Mouse (Mus musculus): ENCODE results near the gene Ino80e.

DNA sequence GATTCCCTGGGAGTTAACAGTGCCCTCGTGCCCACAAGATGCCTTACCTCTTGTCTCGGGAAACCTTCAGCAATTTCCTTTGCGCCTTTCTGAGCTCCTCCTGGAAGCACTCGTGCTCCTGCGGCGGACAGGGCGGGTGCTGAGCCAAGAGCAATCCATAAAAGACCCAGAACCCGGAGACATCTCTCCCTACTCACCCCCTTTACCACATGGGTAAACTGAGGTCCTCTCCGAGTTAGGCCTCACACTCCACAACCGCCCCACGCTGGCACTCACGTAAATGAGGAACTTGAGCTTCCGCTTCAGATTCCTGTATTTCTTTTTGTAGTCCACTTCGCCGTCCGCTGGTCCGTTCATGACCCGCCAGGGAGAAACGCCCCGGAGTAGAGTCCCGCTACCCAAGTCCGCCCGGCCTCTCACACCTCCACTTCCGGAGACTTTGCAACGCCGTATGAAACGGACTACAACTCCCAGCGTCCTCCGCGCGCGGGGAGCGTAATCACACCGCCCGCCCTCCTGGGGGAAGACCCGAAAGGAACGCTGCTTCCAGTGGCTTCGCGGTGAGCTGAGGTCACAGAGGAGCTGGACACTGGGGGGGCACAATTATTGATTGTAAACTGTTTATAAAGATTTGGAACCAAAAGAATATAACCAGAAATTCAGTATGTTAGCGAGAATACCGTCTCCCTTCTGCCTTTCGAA, 597 bp downstream of the Ino80e start, which contains the start of gene Hirip3:
- no peak for TF ChIP-seq ZKSCAN1 (IDR thresholded peaks at IDR 0.05; ENCODE audit: borderline replicate concordance, low read depth, low read length)
- no peak for TF ChIP-seq CTCF (conservative IDR thresholded peaks at IDR 0.05 in 1 of 2, IDR thresholded peaks at IDR 0.05 in 1 of 2; ENCODE audit: low read depth in 2 of 2, low read length in 2 of 2)
- TF ChIP-seq USF1 (IDR thresholded peaks at IDR 0.05; ENCODE audit: low read depth, low read length): no peak
- TF ChIP-seq EP300 (IDR thresholded peaks at IDR 0.05; ENCODE audit: low read length): no peak
- TF ChIP-seq POLR2A (IDR thresholded peaks at IDR 0.05; ENCODE audit: low read depth, low read length): peak; percentile 84
- TF ChIP-seq IRF4 (IDR thresholded peaks at IDR 0.05; ENCODE audit: low read depth, low read length): peak; percentile 61
- peak; percentile 63; the same call in 1 of the 2 replicates for TF ChIP-seq TCF12 (IDR thresholded peaks at IDR 0.05; ENCODE audit: low read depth, low read length)
- TF ChIP-seq NRF1 (IDR thresholded peaks at IDR 0.05; ENCODE audit: low read depth, low read length): no peak
- peak; percentile 37; the same call in 1 of the 2 replicates for TF ChIP-seq GABPA (IDR thresholded peaks at IDR 0.05; ENCODE audit: insufficient replicate concordance, low read depth, low read length)
- 0 out of 2 replicates have a peak, but pooled peaks have one; percentile 37 for TF ChIP-seq MAFK (IDR thresholded peaks at IDR 0.05; ENCODE audit: insufficient replicate concordance, low read length)
- TF ChIP-seq ZNF384 (IDR thresholded peaks at IDR 0.05; ENCODE audit: low read depth, low read length): no peak
- TF ChIP-seq ZC3H11A (IDR thresholded peaks at IDR 0.05; ENCODE audit: low read depth, low read length): no peak
